ENCODE assay signal across 9 mouse cellular contexts in genomic region chr8:109185558-109186198, GRCm38 (mm10).
A peak's percentile ranks its signal among the peaks of the same experiment; 100 is the strongest.
DNase-seq lines count a peak whose midpoint lies in the region; ATAC-seq lines count a peak whose summit lies in the region.
"Had no signal": no experiment of that assay in that cellular context is flagged by ENCODE, and none has a peak within 500 bp of the region (broad histone marks: within the 10 kb centered on the region; RNA-seq: fewer than 3 reads in every experiment).

No protein-coding gene starts in this region.

- no peaks in the 10 kb centered on the region for H3K27me3 ChIP-seq in midbrain, embryonic 12.5 days
- no peaks in the 10 kb centered on the region for H3K27me3 ChIP-seq in stomach, embryonic 15.5 days (replicated peaks)

- peak; percentile 71; the same call in 1 of the 2 replicates for ATAC-seq in midbrain, embryonic 12.5 days (ENCODE audit: low FRiP score, low read depth)
- peak; percentile 63; the same call in 1 of the 2 replicates for ATAC-seq in stomach, embryonic 15.5 days (ENCODE audit: insufficient read depth, low FRiP score, low read depth)

- DNase-seq in ZHBTc4 (ENCODE audit: low read depth, low spot score), result peak; percentile 62
- peak; percentile 84 for DNase-seq in embryo, embryonic 11 days
- DNase-seq in heart, adult 11 months, result peak; percentile 90
- DNase-seq in kidney, adult 11 months, result peak; percentile 11
- DNase-seq in left cerebral cortex, postnatal 25 days (ENCODE audit: low spot score in 2 of 2), result peak; percentile 63 to 77
- DNase-seq in natural killer cell, adult 2 months (ENCODE audit: low spot score in 2 of 2), result no peak

- H3K9me3 ChIP-seq in midbrain, embryonic 12.5 days, result no peaks in the 10 kb centered on the region
- no peaks in the 10 kb centered on the region for H3K9me3 ChIP-seq in stomach, embryonic 15.5 days

- peaks cover 22% of the 10 kb centered on the region for H3K4me1 ChIP-seq in midbrain, embryonic 12.5 days
- no peaks in the 10 kb centered on the region for H3K4me1 ChIP-seq in stomach, embryonic 15.5 days

- H3K9ac ChIP-seq in midbrain, embryonic 12.5 days (replicated peaks), result peak overlapping the region; percentile 50; the same call in 1 of the 2 replicates
- H3K9ac ChIP-seq in stomach, embryonic 15.5 days, result no peak overlapping the region

- no peak overlapping the region for H3K4me3 ChIP-seq in midbrain, embryonic 12.5 days
- H3K4me3 ChIP-seq in stomach, embryonic 15.5 days (replicated peaks), result peak overlapping the region; percentile 10; the same call in 1 of the 2 replicates

- 35% methylated on average over 10 of the region's 10 CpGs for WGBS in midbrain, embryonic 12.5 days
- 28% methylated on average over 10 of the region's 10 CpGs for WGBS in stomach, embryonic 15.5 days

- peak overlapping the region; percentile 68; the same call in 1 of the 2 replicates for H3K27ac ChIP-seq in midbrain, embryonic 12.5 days (replicated peaks)
- H3K27ac ChIP-seq in stomach, embryonic 15.5 days, result no peak overlapping the region
- H3K27ac ChIP-seq: macrophage had no signal

- H3K36me3 ChIP-seq in midbrain, embryonic 12.5 days, result no peaks in the 10 kb centered on the region
- no peaks in the 10 kb centered on the region for H3K36me3 ChIP-seq in stomach, embryonic 15.5 days

- intact Hi-C loops in left cerebral cortex, postnatal 25 days (cut with DNase I), result loop anchor here (5.0 to 10.0 kb wide), 6 partner anchors 232 to 1231 kb away; no protein-coding TSS in a partner anchor

- peak overlapping the region; percentile 42 for H3K4me2 ChIP-seq in midbrain, embryonic 12.5 days (replicated peaks)
- peak overlapping the region; percentile 42 for H3K4me2 ChIP-seq in stomach, embryonic 15.5 days

Comparison
In these comparisons a context has a peak if more than half of its experiments do, and no peak if none do; other contexts are left out.
1. DNase-seq: peak in ZHBTc4 (single experiment), embryo, embryonic 11 days (single experiment), heart, adult 11 months (single experiment), kidney, adult 11 months (single experiment) and left cerebral cortex, postnatal 25 days (2 of 2); none in natural killer cell, adult 2 months (0 of 2).